Mouse (Mus musculus): Measurements from ENCODE around the gene Sppl3. TPM values are rescaled to one million over a fixed set of nuclear protein-coding genes. Genes with fewer than 3 reads are reported as not detected.

Sppl3 gene
- polyA plus RNA-seq, 1 experiment from 2014 or later: 17.8 TPM

DNA sequence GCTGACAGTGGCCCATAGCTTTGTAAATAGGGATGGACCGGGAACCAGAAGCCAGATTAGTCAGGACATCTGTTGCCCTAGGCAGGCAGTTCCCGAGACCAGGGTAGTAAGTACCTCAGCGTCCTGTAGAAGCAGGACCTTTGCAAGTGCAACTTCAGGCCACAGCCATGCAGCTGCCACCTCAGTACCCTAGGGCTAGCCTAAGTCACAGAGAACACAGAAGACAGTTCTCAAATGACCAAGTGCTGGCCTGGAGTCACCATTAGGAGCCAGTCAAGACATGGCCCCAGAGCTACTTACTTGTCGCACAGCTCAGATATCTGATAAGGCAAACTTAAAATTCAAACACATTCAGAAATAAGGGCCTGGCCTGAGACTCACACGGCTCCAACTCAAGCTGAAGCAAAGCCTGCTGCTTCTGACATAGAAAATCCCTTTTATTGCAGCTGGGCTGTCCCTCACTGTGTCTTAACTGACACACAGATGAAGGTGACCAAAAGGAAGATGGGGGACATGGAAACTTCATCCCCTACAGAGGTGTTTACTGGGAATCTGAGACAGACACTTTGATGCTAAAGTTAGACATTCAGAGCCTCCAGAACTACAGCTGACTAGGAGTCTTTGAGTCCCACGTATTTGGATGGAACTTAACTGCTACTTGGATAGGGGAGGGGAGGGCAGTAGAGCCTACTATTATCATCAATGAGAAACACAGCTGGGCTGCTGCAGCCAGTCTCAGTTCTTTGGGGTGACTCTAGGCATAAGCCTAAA, 135.2 kb downstream of the Sppl3 start:
- Histone ChIP-seq H3K4me3 (no peak overlapping the region), H3K4me1 (replicated peaks) (no peaks in the 10 kb centered on the region), H3K9me3 (replicated peaks) (no peaks in the 10 kb centered on the region), H3K36me3 (peaks cover 57% of the 10 kb centered on the region), H3K9ac (no peak overlapping the region), H3K4me2 (no peak overlapping the region), H3K27me3 (no peaks in the 10 kb centered on the region), H3K27ac (no peak overlapping the region)
- 76% methylated on average over 6 of the region's 6 CpGs for WGBS
- ATAC-seq (replicated peaks; ENCODE audit: insufficient number of reproducible peaks, insufficient read depth, low FRiP score, low read depth): no peak

DNA sequence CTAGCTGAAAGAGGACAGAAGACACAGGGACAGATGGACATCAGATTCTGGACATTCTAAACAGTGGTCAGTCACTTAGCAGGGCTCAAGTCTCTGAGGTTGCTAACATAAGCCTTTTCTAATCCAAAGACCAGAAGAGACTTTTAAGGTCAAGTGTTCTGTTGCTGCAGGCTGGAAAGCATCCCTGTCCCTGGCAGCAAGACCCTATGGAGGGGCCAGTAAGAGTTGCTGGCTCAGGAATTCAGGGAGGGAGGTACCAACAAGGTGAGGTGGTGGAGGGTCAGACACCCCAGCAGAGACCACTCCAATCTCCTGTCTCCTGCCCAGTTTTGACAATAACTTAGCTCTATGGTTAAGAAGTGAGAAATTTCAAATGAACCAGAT, 135.8 kb downstream of the Sppl3 start:
- no peak overlapping the region for H3K9ac ChIP-seq
- H3K9me3 ChIP-seq (replicated peaks): no peaks in the 10 kb centered on the region
- no peak overlapping the region for H3K4me2 ChIP-seq
- H3K36me3 ChIP-seq: peaks cover 57% of the 10 kb centered on the region
- no peak overlapping the region for H3K27ac ChIP-seq
- H3K27me3 ChIP-seq: no peaks in the 10 kb centered on the region
- ATAC-seq (replicated peaks; ENCODE audit: insufficient number of reproducible peaks, insufficient read depth, low FRiP score, low read depth): no peak
- H3K4me1 ChIP-seq (replicated peaks): no peaks in the 10 kb centered on the region
- no peak overlapping the region for H3K4me3 ChIP-seq

DNA sequence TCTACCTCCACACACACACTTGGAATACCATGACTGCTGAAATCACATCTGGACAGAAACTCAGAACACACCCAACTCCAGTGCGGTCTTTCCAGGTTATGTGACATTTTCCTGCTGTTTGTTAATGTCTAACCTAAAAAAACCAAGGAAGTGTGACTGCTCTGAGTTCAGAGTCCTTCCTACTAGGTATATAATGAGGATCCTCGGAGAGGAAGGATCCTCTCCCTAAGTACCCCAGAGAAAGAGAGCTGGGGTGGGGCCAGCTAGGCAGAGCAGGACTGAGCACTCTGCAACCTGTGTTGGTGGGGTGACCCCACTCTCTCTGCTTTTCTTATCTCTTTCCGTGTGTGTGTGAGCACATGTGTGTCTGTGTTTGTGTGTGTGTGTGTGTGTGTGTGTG, 136.5 kb downstream of the Sppl3 start:
- Histone ChIP-seq H3K4me3 (no peak overlapping the region), H3K4me2 (no peak overlapping the region), H3K9me3 (replicated peaks) (no peaks in the 10 kb centered on the region), H3K4me1 (replicated peaks) (peaks cover 6% of the 10 kb centered on the region), H3K36me3 (peaks cover 57% of the 10 kb centered on the region), H3K9ac (no peak overlapping the region), H3K27ac (no peak overlapping the region), H3K27me3 (no peaks in the 10 kb centered on the region)
- WGBS: 80% methylated on average over 3 of the region's 3 CpGs
- ATAC-seq (replicated peaks; ENCODE audit: insufficient number of reproducible peaks, insufficient read depth, low FRiP score, low read depth): no peak

DNA sequence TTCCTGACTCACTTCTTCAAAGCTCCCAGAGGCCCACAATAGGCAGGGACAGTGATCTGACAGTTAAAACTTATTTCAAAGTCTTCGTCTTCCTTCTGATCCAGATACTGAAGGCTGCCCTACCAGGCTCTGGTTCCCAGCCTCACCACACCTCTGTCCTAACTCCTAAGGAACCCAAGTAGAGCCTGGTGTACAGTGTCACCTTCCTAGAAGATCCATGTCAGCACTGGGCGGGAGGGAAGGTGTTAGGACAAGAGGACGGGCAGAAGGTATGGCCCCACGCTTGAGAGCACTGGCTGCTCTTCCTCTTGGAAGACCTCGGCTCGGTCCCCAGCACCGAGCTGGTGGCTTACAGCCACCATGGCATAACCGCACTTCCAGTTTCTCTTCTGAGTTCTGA, 137.4 kb downstream of the Sppl3 start:
- no peak overlapping the region for H3K4me3 ChIP-seq
- ATAC-seq (replicated peaks; ENCODE audit: insufficient number of reproducible peaks, insufficient read depth, low FRiP score, low read depth): no peak
- no peaks in the 10 kb centered on the region for H3K27me3 ChIP-seq
- H3K9ac ChIP-seq: no peak overlapping the region
- peaks cover 16% of the 10 kb centered on the region for H3K4me1 ChIP-seq (replicated peaks)
- WGBS: 95% methylated on average over 8 of the region's 8 CpGs
- no peak overlapping the region for H3K27ac ChIP-seq
- H3K9me3 ChIP-seq (replicated peaks): no peaks in the 10 kb centered on the region
- no peak overlapping the region for H3K4me2 ChIP-seq
- peaks cover 57% of the 10 kb centered on the region for H3K36me3 ChIP-seq

Other genes with a start within 250 kb of the Sppl3 start
- gene Ankrd13a, start 236.5 kb upstream of the Sppl3 start, polyA plus RNA-seq (2015; fragmentation: Nextera tagmentation; extraction: Ambion mirVana): 28.3 and 42.0 TPM in 2 replicates
- gene Git2, start 235.6 kb upstream of the Sppl3 start, polyA plus RNA-seq (2015; fragmentation: Nextera tagmentation; extraction: Ambion mirVana): 31.0 and 43.2 TPM in 2 replicates
- gene 1500011B03Rik, start 187.7 kb upstream of the Sppl3 start, polyA plus RNA-seq (2015; fragmentation: Nextera tagmentation; extraction: Ambion mirVana): 39.0 and 52.9 TPM in 2 replicates
- not detected in 2 replicates for gene 4930519G04Rik, start 157.5 kb upstream of the Sppl3 start, polyA plus RNA-seq (2015; fragmentation: Nextera tagmentation; extraction: Ambion mirVana)
- gene Gm9936, start 152.5 kb upstream of the Sppl3 start, polyA plus RNA-seq (2015; fragmentation: Nextera tagmentation; extraction: Ambion mirVana): not detected in 2 replicates
- gene Oasl2, start 114.2 kb upstream of the Sppl3 start, polyA plus RNA-seq (2015; fragmentation: Nextera tagmentation; extraction: Ambion mirVana): 7.3 and 19.6 TPM in 2 replicates
- gene Oasl1, start 87.9 kb upstream of the Sppl3 start, polyA plus RNA-seq (2015; fragmentation: Nextera tagmentation; extraction: Ambion mirVana): 0.63 and 0.91 TPM in 2 replicates
- gene 2210016L21Rik, start 69.0 kb upstream of the Sppl3 start, polyA plus RNA-seq (2015; fragmentation: Nextera tagmentation; extraction: Ambion mirVana): 36.0 and 40.0 TPM in 2 replicates
- gene Hnf1a, start 40.0 kb upstream of the Sppl3 start, polyA plus RNA-seq (2015; fragmentation: Nextera tagmentation; extraction: Ambion mirVana): 0.15 and 0.39 TPM in 2 replicates
- gene Gm10401, start 87.2 kb downstream of the Sppl3 start, polyA plus RNA-seq (2015; fragmentation: Nextera tagmentation; extraction: Ambion mirVana): 13.5 and 17.4 TPM in 2 replicates
- 122 and 123 TPM in 2 replicates for gene Acads, start 108.2 kb downstream of the Sppl3 start, polyA plus RNA-seq (2015; fragmentation: Nextera tagmentation; extraction: Ambion mirVana)
- 18.1 and 21.8 TPM in 2 replicates for gene Unc119b, start 123.8 kb downstream of the Sppl3 start, polyA plus RNA-seq (2015; fragmentation: Nextera tagmentation; extraction: Ambion mirVana)
- 54.4 and 76.7 TPM in 2 replicates for gene Mlec, start 147.0 kb downstream of the Sppl3 start, polyA plus RNA-seq (2015; fragmentation: Nextera tagmentation; extraction: Ambion mirVana)
- 0.96 and 1.2 TPM in 2 replicates for gene Cabp1, start 183.2 kb downstream of the Sppl3 start, polyA plus RNA-seq (2015; fragmentation: Nextera tagmentation; extraction: Ambion mirVana)
- gene Pop5, start 224.7 kb downstream of the Sppl3 start, polyA plus RNA-seq (2015; fragmentation: Nextera tagmentation; extraction: Ambion mirVana): 56.2 and 60.3 TPM in 2 replicates

All from heart, embryonic 15.5 days (tissue).